Mouse (Mus musculus) forebrain, embryonic 10.5 days (tissue): ENCODE data around the gene Vwa8. TPM values are rescaled to one million over a fixed set of nuclear protein-coding genes. Genes with fewer than 3 reads are reported as not detected.
"Not testable (repeated sequence)": the region's sequence is repeated elsewhere in the genome, so short reads cannot be mapped to it uniquely, and the experiment has no call there.

Source experiments
- DNase-seq: peaks from one replicate; pipeline ENCODE4 v3.0.0-alpha.2; 2017; ENCODE audit warnings: low spot score; ENCODE audit errors: extremely low spot score
- H3K27ac ChIP-seq: fragments of 300-500 bp; sonication (generic); 2 replicates; pipeline ENCODE4 v1.5.1; 2016; ENCODE audit warnings: mild to moderate bottlenecking
- H3K27me3 ChIP-seq: fragments of 300-500 bp; sonication (generic); 2 replicates; pipeline ENCODE4 v1.6.1; 2016; ENCODE audit warnings: mild to moderate bottlenecking; ENCODE audit not compliant: poor library complexity, severe bottlenecking
- H3K36me3 ChIP-seq: fragments of 300-500 bp; sonication (generic); replicated peaks from 2 replicates; pipeline ENCODE4 v1.6.1; 2016; ENCODE audit warnings: mild to moderate bottlenecking, moderate library complexity
- H3K4me1 ChIP-seq: fragments of 300-500 bp; sonication (generic); 2 replicates; pipeline ENCODE4 v1.6.1; 2016
- H3K4me3 ChIP-seq: fragments of 300-500 bp; sonication (generic); 2 replicates; pipeline ENCODE4 v1.5.1; 2016; ENCODE audit warnings: mild to moderate bottlenecking, moderate library complexity
- H3K9me3 ChIP-seq: fragments of 300-500 bp; sonication (generic); 2 replicates; pipeline ENCODE4 v1.6.1; 2016; ENCODE audit warnings: mild to moderate bottlenecking, moderate library complexity
- WGBS: fragments of 180-500 bp; shearing (Covaris S2); methylation state at CpG from one replicate; pipeline ENCODE4 v1.1.7; 2016; 5-methylcytosine and 5-hydroxymethylcytosine counted together
- polyA plus RNA-seq: library from polyadenylated mRNA; unstranded; fragments of >200 nt; fragmentation: Nextera tagmentation; extraction: Ambion mirVana; gene quantifications from 2 replicates; pipeline ENCODE4 v1.2.1, GENCODE M21; 2016

Gene Vwa8
- polyA plus RNA-seq, 1 experiment from 2014 or later, result 7.8 TPM

- Histone ChIP-seq H3K27me3 (no peaks in the 10 kb centered on the region), H3K36me3 (peaks cover 3% of the 10 kb centered on the region; the same call in 1 of the 2 replicates), H3K4me3 (no peak overlapping the region), H3K4me1 (no peaks in the 10 kb centered on the region), H3K27ac (no peak overlapping the region), H3K9me3 (no peaks in the 10 kb centered on the region; the same call in 1 of the 2 replicates)
- WGBS, result 71% methylated on average over 3 of the region's 3 CpGs
- DNase-seq, result no peak
Observed at GRCm38 (mm10) chr14:78935796-78936195, 86.9 kb downstream of the Vwa8 start.

DNA sequence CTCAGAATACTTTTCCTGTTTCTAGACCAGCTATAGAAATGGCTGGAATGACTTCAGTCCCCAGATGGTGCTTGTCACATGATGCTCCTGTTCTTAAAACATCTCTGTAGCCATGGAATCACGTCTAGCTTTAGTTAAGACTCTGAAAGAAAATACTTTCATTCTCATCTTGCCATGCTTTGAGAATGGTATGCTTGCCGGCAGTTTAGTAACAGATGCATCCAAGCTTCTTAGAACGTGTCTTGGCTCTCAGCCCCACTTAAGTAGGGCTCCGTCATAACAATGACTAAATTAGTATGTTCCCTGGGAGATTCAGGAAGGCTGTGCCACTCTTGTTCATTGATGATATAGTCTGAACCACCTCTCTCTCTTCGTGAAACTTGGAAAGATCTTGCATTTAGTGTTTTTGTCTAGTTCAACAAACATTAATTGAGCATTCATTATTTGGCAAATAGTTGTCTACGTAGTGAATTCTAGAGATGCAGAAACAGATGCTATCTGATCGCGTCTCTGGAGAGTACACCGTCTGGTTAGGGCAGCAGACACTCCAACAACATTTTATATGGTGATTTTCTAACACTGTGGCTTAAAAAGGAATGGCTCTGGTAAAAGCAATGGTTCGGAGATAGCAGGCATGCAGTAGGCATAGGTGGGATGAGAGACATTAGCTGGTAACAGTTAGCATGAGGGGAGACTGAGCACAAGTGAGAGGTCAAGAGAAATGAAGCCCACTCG lies 93.1 kb downstream of the Vwa8 start:
- Histone ChIP-seq H3K27ac (no peak overlapping the region), H3K36me3 (peaks cover 3% of the 10 kb centered on the region; the same call in 1 of the 2 replicates), H3K9me3 (no peaks in the 10 kb centered on the region; the same call in 1 of the 2 replicates), H3K27me3 (no peaks in the 10 kb centered on the region), H3K4me3 (no peak overlapping the region), H3K4me1 (no peaks in the 10 kb centered on the region)
- no peak for DNase-seq
- WGBS, result 92% methylated on average over 11 of the region's 11 CpGs

DNA sequence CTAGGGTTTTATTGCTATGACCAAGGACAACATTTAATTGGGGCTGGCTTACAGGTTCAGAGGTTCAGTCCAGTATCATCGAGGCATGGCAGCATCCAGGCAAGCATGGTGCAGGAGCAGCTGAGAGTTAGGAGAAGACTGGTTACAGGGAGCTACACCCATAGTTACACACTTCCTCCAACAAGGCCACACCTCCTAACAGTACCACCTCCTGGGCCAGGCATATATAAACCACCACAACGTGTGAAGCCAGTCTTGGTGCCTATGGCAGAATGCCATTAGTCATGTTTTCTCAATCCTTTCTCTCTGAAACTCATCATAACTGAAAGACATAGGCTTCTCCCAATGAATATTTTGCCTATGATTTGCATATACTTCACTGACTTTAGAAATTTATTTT lies 106.9 kb downstream of the Vwa8 start:
- Histone ChIP-seq H3K36me3 (peaks cover 8% of the 10 kb centered on the region; the same call in 1 of the 2 replicates), H3K4me1 (no peaks in the 10 kb centered on the region), H3K4me3 (no peak overlapping the region), H3K27me3 (no peaks in the 10 kb centered on the region), H3K9me3 (no peaks in the 10 kb centered on the region), H3K27ac (no peak overlapping the region)
- WGBS, result 84% methylated on average over 2 of the region's 2 CpGs
- no peak for DNase-seq

DNA sequence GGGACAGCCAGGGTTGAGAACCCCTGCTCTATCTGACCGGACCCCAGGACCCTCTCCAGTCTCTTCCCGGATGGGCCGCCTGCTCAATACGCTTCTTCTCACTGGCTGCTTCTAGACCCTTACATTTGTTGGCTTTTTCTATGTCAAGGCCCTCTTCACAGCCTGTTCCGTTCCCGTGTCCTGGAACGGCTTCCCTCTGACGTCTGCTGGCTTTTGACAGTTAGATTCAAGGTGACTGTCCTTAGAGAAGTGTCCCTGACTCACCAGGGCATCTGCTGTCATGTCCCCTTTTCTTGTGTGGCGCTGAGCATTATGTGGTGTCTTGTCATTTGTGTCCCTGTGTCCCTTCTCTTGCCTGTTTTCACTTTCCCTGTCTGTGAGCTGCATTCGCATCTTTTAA lies 121.8 kb downstream of the Vwa8 start:
- no peaks in the 10 kb centered on the region for H3K9me3 ChIP-seq
- no peak overlapping the region for H3K4me3 ChIP-seq
- H3K27me3 ChIP-seq, result no peaks in the 10 kb centered on the region
- WGBS, result 96% methylated on average over 10 of the region's 10 CpGs
- H3K27ac ChIP-seq, result no peak overlapping the region
- no peak for DNase-seq
- no peaks in the 10 kb centered on the region for H3K4me1 ChIP-seq
- no peaks in the 10 kb centered on the region for H3K36me3 ChIP-seq

GRCm38 (mm10) chr14:78972424-78972823 lies 123.6 kb downstream of the Vwa8 start:
- no peaks in the 10 kb centered on the region for H3K9me3 ChIP-seq
- H3K4me3 ChIP-seq, result no peak overlapping the region
- H3K27me3 ChIP-seq, result no peaks in the 10 kb centered on the region
- no peaks in the 10 kb centered on the region for H3K36me3 ChIP-seq
- no peaks in the 10 kb centered on the region for H3K4me1 ChIP-seq
- no peak for DNase-seq
- H3K27ac ChIP-seq, result no peak overlapping the region
- WGBS, result 51% methylated on average over 1 of the region's 1 CpGs

DNA sequence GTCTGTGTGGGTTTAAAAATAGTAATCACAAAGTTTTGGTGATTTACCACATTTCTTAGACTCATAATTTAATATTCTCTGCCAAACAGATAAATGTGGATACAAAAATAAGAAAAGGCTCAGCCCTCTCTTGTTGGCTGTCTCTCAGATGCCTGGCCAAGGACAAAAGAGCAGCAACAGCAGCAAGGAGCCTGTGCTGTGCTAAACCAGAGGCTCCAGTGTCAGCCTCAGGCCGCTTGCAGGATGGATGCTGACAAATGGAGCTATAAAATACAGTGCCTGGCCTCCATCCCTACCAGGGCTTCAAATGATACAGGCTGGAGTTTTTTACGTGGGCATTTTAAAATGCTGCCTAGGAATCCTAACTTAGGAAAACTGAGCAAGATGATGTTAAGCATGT lies 134.3 kb downstream of the Vwa8 start:
- DNase-seq, result no peak
- H3K4me3 ChIP-seq, result no peak overlapping the region
- no peaks in the 10 kb centered on the region for H3K9me3 ChIP-seq
- 79% methylated on average over 2 of the region's 2 CpGs for WGBS
- no peaks in the 10 kb centered on the region for H3K4me1 ChIP-seq
- no peaks in the 10 kb centered on the region for H3K27me3 ChIP-seq
- no peak overlapping the region for H3K27ac ChIP-seq
- no peaks in the 10 kb centered on the region for H3K36me3 ChIP-seq

- Histone ChIP-seq H3K27me3 (no peaks in the 10 kb centered on the region), H3K36me3 (no peaks in the 10 kb centered on the region), H3K27ac (no peak overlapping the region), H3K4me3 (no peak overlapping the region), H3K9me3 (no peaks in the 10 kb centered on the region), H3K4me1 (no peaks in the 10 kb centered on the region)
- 89% methylated on average over 2 of the region's 2 CpGs for WGBS
- no peak for DNase-seq
Observed at GRCm38 (mm10) chr14:78984296-78984695, 135.4 kb downstream of the Vwa8 start.

DNA sequence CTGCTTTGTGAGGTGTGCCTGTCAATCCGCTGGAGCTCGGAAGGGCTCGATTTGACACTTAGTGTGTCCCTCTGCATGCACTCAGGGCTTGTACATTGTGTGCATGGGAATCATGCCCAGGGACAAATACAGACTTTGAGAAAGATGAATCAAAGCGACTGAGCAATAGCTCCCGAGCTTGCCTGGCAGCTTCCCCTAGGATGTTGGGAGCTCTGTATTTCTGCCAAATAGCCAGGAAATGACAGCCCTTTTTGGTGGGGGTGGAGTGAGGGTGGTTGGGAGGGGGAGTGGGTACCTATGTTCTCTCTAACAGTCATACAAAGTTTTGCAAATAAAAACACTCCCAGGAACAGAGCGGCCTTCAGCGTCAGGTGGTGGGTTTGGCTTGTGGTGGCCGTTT lies 138.7 kb downstream of the Vwa8 start:
- Histone ChIP-seq H3K36me3 (no peaks in the 10 kb centered on the region), H3K9me3 (no peaks in the 10 kb centered on the region), H3K27ac (no peak overlapping the region), H3K4me1 (no peaks in the 10 kb centered on the region), H3K4me3 (no peak overlapping the region), H3K27me3 (no peaks in the 10 kb centered on the region)
- WGBS, result 92% methylated on average over 8 of the region's 8 CpGs
- DNase-seq, result no peak

DNA sequence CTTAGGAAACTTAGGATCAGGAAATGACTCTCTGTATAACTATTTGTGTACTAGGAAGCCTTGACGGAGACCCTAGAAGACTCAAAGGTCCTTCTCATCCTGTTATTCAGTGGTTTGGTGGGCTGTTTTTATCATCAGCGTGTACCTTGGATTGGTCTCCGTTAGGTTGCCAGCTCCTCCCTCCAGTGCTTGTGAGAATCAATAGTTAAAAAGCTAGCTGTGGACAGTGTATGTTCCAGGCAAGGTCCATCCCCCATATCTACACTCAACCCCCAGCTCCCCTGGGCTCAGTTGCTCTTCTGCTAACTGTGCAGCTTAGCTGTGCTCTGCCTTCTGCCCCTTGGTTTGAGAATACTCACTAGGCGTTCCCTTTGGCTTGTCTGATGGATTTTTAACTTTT lies 143.6 kb downstream of the Vwa8 start:
- no peaks in the 10 kb centered on the region for H3K4me1 ChIP-seq
- 0 out of 2 replicates have a peak, but pooled peaks cover 2% of the 10 kb centered on the region for H3K36me3 ChIP-seq
- H3K27ac ChIP-seq, result no peak overlapping the region
- no peak for DNase-seq
- H3K9me3 ChIP-seq, result no peaks in the 10 kb centered on the region
- no peak overlapping the region for H3K4me3 ChIP-seq
- WGBS, result 88% methylated on average over 4 of the region's 4 CpGs
- no peaks in the 10 kb centered on the region for H3K27me3 ChIP-seq

- DNase-seq, result no peak
- 89% methylated on average over 4 of the region's 4 CpGs for WGBS
- Histone ChIP-seq H3K27ac (no peak overlapping the region), H3K9me3 (no peaks in the 10 kb centered on the region), H3K36me3 (0 out of 2 replicates have a peak, but pooled peaks cover 2% of the 10 kb centered on the region), H3K27me3 (no peaks in the 10 kb centered on the region), H3K4me3 (no peak overlapping the region), H3K4me1 (no peaks in the 10 kb centered on the region)
Observed at GRCm38 (mm10) chr14:78993515-78993914, 144.7 kb downstream of the Vwa8 start.

- Histone ChIP-seq H3K27ac (no peak overlapping the region), H3K36me3 (0 out of 2 replicates have a peak, but pooled peaks cover 2% of the 10 kb centered on the region), H3K27me3 (no peaks in the 10 kb centered on the region), H3K4me1 (no peaks in the 10 kb centered on the region), H3K4me3 (no peak overlapping the region), H3K9me3 (no peaks in the 10 kb centered on the region)
- WGBS, result 90% methylated on average over 2 of the region's 2 CpGs
- no peak for DNase-seq
Observed at GRCm38 (mm10) chr14:78996359-78996758, 147.5 kb downstream of the Vwa8 start.

GRCm38 (mm10) chr14:79003576-79003975 lies 154.7 kb downstream of the Vwa8 start:
- WGBS, result 67% methylated on average over 1 of the region's 1 CpGs
- H3K9me3 ChIP-seq, result no peaks in the 10 kb centered on the region
- H3K27me3 ChIP-seq, result no peaks in the 10 kb centered on the region
- no peak overlapping the region for H3K4me3 ChIP-seq
- H3K27ac ChIP-seq, result no peak overlapping the region
- no peak for DNase-seq
- H3K4me1 ChIP-seq, result no peaks in the 10 kb centered on the region
- no peaks in the 10 kb centered on the region for H3K36me3 ChIP-seq

- not testable (repeated sequence) for H3K4me3 ChIP-seq, DNase-seq, H3K36me3 ChIP-seq, H3K9me3 ChIP-seq, H3K27me3 ChIP-seq, H3K27ac ChIP-seq
- peaks cover 13% of the 10 kb centered on the region; the same call in 1 of the 2 replicates for H3K4me1 ChIP-seq
- WGBS, result 86% methylated on average over 5 of the region's 5 CpGs
Observed at GRCm38 (mm10) chr14:79017710-79018109, 168.9 kb downstream of the Vwa8 start.
